Mouse (Mus musculus) liver (tissue): ENCODE measurements around the gene Pdzrn4.

Experiments
- DNase-seq: peaks from one replicate; pipeline ENCODE4 v3.0.0-alpha.2; 2020; ENCODE audit warnings: mixed read lengths

Gene Pdzrn4

DNA sequence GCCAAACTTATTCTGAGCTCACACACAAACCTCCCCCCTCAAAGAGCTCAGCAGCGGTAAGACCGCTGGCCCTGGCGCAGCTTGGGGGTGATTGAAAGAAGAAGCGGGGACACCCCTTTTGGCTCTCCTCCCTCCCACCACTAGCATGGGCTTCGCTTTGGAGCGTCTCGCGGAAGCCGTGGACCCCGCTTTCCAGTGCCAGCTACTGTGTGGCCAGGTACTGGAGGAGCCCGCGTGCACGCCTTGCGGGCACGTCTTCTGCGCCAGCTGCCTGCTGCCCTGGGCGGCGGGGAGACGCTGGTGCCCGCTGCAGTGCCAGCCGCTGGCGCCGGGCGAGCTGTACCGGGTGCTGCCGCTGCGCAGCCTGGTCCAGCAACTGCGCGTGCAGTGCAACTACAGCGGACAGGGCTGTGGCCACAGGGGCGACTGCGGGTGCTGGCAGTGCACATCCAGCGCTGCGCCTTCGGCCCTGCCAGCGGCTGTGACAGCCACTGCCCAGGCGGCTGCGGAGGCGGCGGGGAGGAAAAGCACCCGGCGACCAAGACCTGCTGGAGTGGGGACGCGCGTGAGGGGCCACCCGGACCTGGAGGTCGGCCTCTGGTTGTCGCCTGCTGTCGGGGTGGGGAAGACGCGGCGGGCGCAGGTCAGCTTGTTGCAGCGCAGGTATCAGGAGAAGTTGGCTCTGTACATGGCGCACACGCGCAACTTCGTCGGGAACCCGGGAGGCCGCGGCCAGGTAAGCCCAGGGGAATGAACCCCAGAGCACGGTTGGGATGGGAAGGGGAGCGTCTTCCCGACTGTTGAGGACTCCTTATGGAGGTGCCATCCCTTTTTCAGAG lies at the start of gene Pdzrn4:
Pdzrn4 (plus strand) TSS at position 112 of the 839 bp plus-strand sequence.
- peak; percentile 4 for DNase-seq

DNA sequence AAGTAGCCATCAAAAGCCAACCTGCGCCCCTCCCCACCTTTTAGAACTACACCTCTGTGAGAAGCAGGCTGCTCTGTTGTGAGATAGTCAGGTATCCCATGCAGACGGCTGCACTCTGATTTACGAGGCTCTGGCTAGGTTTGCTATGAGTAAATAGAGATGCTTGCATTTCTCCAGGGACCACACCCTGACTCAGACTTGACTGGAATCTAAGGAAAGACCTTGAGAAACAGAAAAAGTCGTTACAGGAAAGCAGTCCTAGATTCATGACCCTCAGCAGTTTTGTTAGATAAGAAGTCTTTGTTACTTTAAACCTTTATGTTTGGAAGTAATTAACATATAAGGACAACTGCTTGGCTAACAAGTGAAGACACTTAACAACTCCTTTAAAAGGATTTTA lies 49.3 kb upstream of the Pdzrn4 start:
- no peak for DNase-seq

- DNase-seq, result no peak
Observed at GRCm38 (mm10) chr15:92347902-92348301, 48.8 kb upstream of the Pdzrn4 start.

DNA sequence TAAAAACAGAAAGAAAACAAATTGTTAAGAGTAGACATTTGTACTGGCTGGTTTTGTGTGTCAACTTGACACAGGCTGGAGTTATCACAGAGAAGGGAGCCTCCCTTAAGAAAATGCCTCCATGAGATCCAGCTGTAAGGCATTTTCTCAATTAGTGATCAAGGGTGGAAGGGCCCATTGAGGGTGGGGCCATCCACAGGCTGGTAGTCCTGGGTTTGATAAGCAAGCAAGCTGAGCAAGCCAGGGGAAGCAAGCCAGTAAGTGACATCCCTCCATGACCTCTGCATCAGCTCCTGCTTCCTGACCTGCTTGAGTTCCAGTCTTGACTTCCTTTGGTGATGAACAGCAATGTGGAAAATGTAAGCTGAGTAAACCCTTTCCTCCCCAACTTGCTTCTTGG lies 48.2 kb upstream of the Pdzrn4 start:
- DNase-seq, result peak; percentile 63

- no peak for DNase-seq
Observed at GRCm38 (mm10) chr15:92364153-92364552, 32.5 kb upstream of the Pdzrn4 start.

DNA sequence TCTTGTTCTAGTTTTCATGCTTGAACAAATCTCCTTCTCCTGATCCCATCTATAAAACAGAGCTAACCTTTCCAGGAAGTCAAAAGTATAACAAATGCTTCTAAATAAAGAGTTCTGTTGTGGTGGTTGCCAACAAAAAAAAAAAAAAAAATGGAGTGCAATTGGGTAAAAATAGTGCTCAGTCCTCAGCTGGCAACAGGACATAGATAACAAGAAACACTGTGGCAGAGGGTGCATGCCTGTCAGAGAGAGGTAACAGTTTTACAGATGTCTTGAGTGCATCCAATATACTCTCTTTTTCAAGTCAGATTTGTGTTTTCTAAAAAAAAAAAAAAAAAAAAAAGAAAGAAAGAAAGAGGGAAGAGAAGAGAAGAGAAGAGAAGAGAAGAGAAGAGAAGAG lies 32.1 kb upstream of the Pdzrn4 start:
- DNase-seq, result no peak

- DNase-seq, result peak; percentile 7
Observed at GRCm38 (mm10) chr15:92394811-92395210, 1.9 kb upstream of the Pdzrn4 start.

GRCm38 (mm10) chr15:92398747-92399146 lies 2.1 kb downstream of the Pdzrn4 start:
- no peak for DNase-seq

DNA sequence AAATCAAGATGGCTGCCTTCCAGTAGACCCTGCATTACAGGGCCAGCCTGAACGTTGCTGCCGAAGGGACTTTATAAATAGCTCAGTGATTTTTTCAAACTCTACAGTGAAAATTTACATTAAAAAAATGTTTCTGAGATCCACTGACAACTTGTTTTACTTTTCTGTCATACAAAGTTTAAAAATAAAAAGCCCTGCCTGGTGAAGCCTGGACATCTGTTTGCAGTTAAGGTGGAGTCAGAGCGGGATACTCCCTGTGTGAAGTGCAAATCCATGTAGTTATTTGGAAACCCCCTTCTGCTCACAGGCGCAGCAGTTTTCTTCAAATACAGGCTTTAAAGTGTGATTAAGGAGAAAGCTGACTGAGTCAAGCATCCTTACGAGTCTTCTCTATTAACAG lies 2.6 kb downstream of the Pdzrn4 start:
- DNase-seq, result no peak

GRCm38 (mm10) chr15:92401554-92401953 lies 4.9 kb downstream of the Pdzrn4 start:
- DNase-seq, result no peak

GRCm38 (mm10) chr15:92415323-92415722 lies 18.6 kb downstream of the Pdzrn4 start:
- no peak for DNase-seq

- no peak for DNase-seq
Observed at GRCm38 (mm10) chr15:92416141-92416540, 19.5 kb downstream of the Pdzrn4 start.

DNA sequence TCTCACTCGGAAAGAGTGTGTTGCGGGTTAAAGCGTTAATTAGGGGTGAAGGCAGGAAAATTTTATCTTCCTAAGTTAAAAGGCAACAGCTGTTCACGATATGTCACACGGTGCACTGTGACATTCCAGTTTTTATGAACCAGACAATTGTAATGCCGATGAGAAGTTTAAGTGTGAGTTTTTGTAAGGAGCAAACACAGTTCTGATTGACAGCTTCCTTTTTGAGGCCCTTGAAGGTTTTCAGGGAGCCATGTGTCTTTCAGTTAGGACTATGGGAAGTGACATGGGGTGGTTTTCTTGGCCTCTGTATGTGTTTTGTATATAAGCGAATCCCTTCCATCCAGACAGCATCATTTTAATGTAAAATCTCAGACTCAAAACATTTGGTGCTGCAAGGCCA lies 20.0 kb downstream of the Pdzrn4 start:
- no peak for DNase-seq

GRCm38 (mm10) chr15:92417120-92417519 lies 20.4 kb downstream of the Pdzrn4 start:
- no peak for DNase-seq

GRCm38 (mm10) chr15:92434605-92435004 lies 37.9 kb downstream of the Pdzrn4 start:
- no peak for DNase-seq

- no peak for DNase-seq
Observed at GRCm38 (mm10) chr15:92435306-92435705, 38.6 kb downstream of the Pdzrn4 start.

- DNase-seq, result no peak
Observed at GRCm38 (mm10) chr15:92441630-92442180, 45.0 kb downstream of the Pdzrn4 start.

DNA sequence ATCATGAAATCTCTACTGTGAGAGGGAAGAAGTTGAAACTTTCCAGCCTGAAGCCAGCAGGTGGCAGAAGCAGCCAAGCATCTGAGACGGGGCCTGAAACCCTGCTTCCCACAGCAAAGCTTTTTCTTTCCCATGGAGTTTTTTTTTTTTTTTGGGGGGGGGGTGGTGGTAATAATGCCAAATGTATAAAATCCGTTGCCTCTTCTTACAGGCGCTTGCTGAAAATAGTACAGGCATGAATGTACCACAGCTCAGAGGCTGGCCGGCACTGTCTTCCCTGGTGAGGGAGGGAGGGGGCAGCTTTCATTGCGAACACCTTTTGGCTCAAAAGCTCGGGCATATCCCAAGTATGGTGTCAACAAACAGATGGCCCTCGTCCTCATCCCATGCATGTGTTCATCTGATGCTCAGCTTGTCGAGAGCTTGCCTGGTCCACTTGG lies 51.0 kb downstream of the Pdzrn4 start:
- DNase-seq, result no peak

DNA sequence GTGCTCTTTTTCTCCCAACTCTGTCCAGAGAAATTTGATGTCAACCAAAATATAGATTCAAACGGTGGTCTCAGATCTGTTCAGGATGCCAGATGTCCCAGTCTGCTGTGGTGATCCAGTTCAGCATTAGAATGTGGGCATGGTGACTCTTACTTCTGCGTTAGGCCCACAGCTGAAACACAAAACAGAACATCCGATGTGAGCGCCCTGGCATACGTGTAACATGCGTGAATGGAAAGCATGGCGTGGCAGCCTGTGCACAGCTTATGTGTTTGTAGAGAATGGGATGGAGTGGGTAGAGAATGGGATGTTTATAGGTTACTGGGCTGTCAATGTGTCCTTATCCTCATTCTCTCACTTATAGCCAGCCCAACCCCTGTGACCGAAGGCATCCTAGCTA lies 52.4 kb downstream of the Pdzrn4 start:
- no peak for DNase-seq

DNA sequence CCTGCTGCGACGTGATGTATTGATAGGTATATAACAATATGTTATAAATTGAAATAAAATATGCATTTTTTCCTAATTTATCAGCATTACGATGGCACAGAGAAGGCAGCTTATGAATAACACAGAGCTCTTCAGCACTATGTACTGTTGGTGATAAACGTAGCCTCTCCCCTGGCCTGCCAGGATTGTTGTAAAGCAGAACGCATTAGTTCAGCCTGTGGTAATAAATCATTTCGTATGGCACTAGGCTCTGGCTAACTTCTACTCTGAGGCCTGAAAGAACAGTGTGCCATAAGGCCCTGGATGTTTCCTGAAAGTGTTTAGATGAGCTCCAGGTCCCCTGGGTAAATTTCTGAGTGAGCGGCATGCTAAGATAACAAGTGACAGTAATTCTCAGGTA lies 55.9 kb downstream of the Pdzrn4 start:
- no peak for DNase-seq

DNA sequence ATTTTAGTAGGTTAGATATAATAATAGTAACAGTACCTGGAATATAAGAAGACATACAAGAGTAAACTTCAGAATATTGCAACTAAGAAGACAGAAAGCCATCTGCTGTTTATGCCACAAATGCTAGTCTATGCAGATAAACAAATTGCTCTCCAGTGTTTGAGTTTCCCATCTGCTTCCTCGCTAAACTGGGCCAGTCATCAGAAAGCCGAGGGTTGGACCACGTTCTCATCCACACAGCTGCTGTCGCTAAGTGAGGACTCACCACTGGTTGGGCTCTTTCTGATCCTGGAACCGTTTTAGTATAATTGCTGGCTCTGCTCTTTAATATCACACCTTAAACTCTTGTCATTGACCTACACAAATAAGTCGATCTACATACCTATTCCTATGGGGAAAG lies 85.5 kb downstream of the Pdzrn4 start:
- DNase-seq, result no peak

GRCm38 (mm10) chr15:92491376-92491775 lies 94.7 kb downstream of the Pdzrn4 start:
- DNase-seq, result no peak

- DNase-seq, result no peak
Observed at GRCm38 (mm10) chr15:92495465-92496174, 98.9 kb downstream of the Pdzrn4 start.

- DNase-seq, result no peak
Observed at GRCm38 (mm10) chr15:92500276-92500838, 103.7 kb downstream of the Pdzrn4 start.
